Mouse (Mus musculus): ENCODE results near the gene Gtdc1. TPM values are rescaled to one million over a fixed set of nuclear protein-coding genes. Genes with fewer than 3 reads are reported as not detected.
A peak's percentile ranks its signal among the peaks of the same experiment; 100 is the strongest.

Gtdc1 gene
- total and polyA plus RNA-seq, 3 experiments: 1.0 to 12.5 (median 12.0) TPM

- no peak for DNase-seq
These were observed 146.5 kb downstream of the Gtdc1 start for GRCm38 (mm10) chr2:44780961-44781360.

DNA sequence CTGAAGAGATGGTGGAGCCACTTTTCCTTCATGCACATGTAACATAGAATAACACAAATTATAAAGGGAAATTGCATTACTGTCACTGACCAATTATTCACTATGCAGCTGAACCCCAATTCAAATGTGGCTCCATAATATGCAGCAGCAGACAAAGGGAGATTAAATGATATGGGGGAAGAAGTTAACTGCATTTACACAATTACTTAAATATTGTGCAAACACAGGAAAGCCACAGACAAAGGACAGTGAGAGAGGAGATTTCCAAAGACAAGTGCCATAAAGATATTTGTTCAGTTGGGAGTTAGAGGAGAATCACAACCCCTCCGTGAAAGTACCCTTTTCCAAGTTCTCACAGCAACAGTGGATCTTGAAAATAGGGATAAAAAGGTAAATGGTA, 163.6 kb downstream of the Gtdc1 start:
- no peak for DNase-seq

DNA sequence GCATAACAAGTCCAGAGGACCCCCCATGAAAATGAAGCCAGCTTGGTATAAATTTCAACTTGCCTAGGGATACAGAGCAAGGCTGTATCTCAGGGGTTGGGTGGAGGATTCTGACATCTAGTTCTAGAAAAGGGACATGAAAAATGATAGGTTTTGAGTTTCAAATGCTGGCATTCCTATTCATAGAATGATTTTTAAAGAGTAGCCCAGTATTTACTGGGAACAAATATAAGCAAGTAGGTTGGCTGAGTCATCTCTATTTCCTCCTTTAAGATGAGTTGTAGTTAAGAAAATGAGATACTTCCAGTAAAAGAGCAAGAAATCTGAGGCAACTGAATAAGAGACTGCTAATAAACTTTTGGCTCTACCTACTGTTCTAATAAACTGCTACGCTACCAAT, 190.8 kb downstream of the Gtdc1 start:
- DNase-seq: no peak

GRCm38 (mm10) chr2:44721461-44721860, 206.0 kb downstream of the Gtdc1 start:
- DNase-seq: no peak

- DNase-seq: no peak
These were observed 221.4 kb downstream of the Gtdc1 start for GRCm38 (mm10) chr2:44705883-44706615.

DNA sequence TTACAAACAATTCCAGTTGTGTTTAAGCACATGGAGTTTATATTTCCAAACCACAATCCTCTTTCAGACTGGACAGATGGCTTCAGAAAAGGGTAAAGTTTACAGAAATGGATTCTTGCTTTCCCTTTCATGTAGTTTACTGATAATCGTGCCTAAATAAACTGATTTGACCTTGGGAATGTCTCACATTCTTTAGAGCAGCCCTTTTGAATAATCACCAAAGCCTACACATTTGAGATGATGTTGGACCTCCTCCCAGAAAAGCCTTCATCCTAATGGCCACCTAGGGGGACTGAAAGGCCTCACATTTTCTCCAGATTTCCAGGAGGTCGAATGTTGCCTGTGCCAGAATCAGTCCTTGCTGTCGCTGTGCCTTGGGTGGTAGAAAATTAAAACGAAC, 227.2 kb downstream of the Gtdc1 start:
- DNase-seq: no peak

DNA sequence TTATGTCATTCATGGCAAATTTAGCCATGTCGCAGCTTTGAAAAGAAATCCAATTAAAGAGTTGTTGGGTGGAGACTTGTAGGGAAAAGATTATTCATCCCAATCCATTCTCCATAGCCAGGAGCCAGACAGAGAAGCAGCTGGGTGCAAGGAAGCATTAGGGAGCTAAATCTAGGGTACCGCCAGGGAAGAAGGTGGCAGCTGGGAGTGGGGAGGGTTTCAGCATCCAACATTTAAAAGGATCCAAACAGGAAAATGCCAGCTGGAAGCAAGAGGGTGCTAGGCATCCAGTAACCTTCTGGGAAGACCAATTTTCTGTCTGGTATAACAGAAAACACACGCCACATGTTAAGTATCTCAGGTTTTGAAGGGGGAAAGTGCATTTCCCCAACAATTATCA, 231.0 kb downstream of the Gtdc1 start:
- no peak for DNase-seq

DNA sequence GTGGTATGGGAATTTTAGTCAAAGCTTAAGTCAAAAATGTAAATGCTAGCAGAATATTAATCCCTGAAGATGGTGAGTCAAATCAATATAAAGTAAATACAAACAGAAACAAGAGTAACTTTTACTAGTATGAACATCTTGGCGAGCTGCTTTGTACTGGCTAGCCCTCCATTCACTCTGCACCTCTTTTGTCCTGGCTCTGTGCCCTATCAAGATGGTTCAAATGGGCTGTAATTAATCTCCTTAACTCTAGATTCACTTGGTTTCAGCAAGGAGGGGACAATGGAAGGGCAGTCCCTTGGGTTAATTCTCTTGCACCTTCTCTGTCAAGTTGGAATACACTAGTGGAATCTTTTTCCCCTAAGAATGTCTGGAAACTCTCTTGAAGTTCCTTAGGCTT, 233.6 kb downstream of the Gtdc1 start:
- no peak for DNase-seq

DNA sequence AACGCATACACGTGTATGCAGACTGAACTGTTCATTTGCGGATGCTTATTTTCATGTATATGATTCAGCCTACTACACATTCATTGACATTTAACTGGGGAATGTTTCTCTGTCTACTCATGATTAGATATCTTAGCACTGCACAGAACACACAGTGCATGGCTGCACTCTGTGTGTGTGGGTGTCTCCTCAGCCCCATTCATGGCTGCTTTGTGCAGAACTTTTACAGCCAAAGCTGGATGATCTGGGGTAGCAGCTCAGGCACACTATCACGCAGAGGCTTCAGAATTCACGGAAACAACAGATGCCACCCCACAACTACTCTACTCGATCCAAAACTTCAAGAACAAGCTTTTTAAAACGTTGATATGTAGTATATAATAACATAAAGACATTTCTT, 263.4 kb downstream of the Gtdc1 start:
- no peak for DNase-seq

- DNase-seq: no peak
These were observed 267.6 kb downstream of the Gtdc1 start for GRCm38 (mm10) chr2:44659870-44660269.

- no peak for DNase-seq
These were observed 268.4 kb downstream of the Gtdc1 start for GRCm38 (mm10) chr2:44659011-44659410.

GRCm38 (mm10) chr2:44648537-44648936, 278.9 kb downstream of the Gtdc1 start:
- DNase-seq: no peak

GRCm38 (mm10) chr2:44646398-44646797, 281.1 kb downstream of the Gtdc1 start:
- no peak for DNase-seq

DNA sequence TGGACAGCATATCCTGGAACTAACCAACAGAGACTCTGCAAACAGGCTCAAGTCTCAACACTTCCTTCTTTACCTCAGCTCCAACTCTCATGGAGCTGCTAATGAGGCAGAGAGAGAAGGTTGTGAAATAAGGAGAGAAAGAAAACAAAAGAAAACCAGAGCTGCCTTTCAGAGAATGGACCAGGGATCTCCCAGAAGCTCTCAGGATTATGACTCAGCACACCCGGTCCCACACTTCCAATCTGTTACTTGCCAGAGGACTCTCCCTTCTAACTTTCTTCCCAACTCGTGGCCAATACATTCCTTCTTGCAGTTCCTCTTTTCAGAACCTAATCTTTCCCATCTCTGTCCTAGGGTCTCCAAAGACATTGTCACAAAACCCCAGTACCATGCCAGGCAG, 288.1 kb downstream of the Gtdc1 start:
- DNase-seq: no peak

- no peak for DNase-seq
These were observed 289.3 kb downstream of the Gtdc1 start for GRCm38 (mm10) chr2:44638157-44638556.

GRCm38 (mm10) chr2:44633971-44634370, 293.5 kb downstream of the Gtdc1 start:
- no peak for DNase-seq

DNA sequence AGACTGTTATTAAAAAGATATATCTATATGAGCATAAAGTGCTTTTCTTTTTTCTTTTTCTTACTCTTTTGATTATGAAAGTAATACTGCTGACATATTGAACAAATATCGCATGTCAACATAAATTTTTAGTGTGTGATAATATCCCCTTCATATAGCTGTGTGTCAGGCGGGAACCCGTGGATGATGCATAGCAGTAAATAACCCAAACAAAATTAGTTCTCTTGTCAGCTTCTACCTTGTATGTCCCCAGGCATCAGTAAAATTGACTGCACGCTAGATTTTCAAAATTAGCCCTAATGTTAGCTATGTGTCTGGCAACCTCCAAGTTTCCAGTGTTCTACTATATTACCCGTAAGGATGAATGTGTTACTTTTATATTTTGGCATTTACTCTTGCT, 294.4 kb downstream of the Gtdc1 start:
- DNase-seq: no peak

- no peak for DNase-seq
These were observed 294.9 kb downstream of the Gtdc1 start for GRCm38 (mm10) chr2:44632584-44632983.

DNA sequence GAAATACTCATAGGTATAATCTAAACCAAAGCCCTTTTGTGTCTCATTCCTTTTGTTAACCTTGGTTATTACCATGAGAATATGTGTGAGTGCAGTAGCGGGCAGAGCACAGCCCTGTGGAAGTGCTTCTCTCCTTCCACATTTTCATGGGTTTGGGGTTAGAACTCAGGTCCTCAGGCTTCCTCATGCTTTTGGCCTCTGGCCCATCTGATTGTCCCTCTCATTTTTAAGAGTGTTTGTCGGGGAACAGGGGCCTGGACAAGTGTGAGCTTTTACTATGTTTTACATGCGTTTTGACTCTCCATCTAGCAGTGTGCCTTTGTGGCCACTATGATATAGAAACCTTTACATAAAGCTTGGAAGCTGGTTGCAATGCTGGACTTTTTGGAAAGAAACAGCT, 296.4 kb downstream of the Gtdc1 start:
- no peak for DNase-seq

GRCm38 (mm10) chr2:44628778-44629177, 298.7 kb downstream of the Gtdc1 start:
- no peak for DNase-seq

DNA sequence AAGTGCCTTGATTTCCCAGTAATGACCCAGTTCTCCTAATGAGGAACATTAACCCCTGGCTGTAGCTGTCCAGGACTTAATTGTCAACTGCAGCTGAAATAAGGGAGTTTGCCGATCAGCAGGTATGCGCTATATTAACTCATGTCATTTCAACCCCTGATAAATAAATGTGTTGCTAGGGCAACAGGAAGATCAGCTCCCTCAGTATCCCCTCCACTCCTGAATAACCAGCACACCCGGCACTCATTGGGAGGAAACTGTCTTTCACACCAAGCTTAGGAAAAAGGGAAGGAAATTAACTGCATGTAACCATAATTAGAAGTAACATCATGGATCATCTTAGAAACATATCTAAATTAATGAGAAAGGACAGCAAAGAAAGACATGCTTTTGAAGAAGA, 302.3 kb downstream of the Gtdc1 start:
- DNase-seq: no peak

DNA sequence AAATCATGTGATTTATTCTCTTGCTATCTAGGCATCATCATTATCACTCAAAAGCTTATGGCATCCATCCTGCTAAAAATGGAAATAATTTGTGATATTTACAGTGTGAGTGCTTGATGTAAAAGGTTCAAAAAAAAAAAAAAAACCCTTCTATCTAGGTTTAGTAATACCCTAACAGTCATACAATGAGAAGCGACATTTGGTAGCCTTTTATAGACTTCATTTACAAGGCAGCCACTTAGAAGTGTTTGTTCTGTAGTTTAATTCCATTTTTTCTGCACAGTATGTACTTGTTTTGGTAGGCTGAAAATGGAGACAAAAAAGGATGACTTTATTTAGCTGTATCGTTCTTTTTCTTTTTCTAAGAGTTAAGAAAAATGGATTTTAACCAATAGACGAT, 305.0 kb downstream of the Gtdc1 start:
- DNase-seq: no peak

DNA sequence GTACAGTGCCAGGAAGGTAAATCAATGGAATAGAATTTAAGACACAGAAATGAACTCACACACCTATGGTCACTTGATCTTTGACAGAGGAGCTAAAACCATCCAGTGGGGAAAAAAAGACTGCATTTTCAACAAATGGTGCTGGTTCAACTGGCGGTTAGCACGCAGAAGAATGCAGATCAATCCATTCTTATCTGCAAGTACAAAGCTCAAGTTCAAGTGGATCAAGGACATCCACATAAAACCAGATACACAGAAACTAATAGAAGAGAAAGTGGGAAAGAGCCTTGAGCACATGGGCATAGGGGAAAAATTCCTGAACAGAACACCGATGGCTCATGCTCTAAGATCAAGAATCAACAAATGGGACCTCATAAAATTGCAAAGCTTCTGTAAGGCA, 327.8 kb downstream of the Gtdc1 start:
- DNase-seq: peak; percentile 5

- DNase-seq: no peak
These were observed 333.2 kb downstream of the Gtdc1 start for GRCm38 (mm10) chr2:44594276-44594675.

- no peak for DNase-seq
These were observed 336.6 kb downstream of the Gtdc1 start for GRCm38 (mm10) chr2:44590881-44591280.

Measured in adrenal gland, adult 2 months (tissue).